Mouse (Mus musculus) megakaryocyte, embryonic 14.5 days (primary cell): ENCODE data around the gene Gpr84.

Experiments used
- FLI1 ChIP-seq: IDR thresholded peaks from 2 replicates; pipeline ENCODE4 v1.6.1; 2012; ENCODE audit warnings: low read length, inconsistent platforms, mixed read lengths
- GATA1 ChIP-seq: IDR thresholded peaks from 3 replicates; pipeline ENCODE4 v1.6.1; 2012; ENCODE audit warnings: mixed read lengths, low read length, inconsistent platforms, borderline replicate concordance

DNA sequence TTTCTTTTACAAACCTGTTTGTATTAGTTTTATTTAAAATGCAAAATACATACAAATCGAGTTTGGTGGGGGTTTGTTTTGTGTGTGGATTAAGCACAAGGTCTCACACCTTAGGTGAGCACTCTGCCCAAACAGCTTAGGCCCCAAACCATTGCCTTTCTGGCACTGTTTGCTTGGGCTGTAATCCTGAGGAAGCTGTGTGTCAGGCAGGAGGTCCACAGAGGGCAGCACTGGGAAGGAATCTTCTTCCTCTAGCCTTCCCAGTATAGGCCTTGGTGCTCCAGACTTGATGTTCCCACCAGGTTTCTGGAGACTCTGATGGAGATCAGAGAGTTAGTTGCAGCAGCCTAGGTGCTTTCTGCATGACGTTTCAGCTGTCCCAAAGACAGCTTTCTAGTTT lies 25.8 kb downstream of the Gpr84 start:
- TF ChIP-seq GATA1 = no peak
- TF ChIP-seq FLI1 = no peak
